In the genomic region with DNA sequence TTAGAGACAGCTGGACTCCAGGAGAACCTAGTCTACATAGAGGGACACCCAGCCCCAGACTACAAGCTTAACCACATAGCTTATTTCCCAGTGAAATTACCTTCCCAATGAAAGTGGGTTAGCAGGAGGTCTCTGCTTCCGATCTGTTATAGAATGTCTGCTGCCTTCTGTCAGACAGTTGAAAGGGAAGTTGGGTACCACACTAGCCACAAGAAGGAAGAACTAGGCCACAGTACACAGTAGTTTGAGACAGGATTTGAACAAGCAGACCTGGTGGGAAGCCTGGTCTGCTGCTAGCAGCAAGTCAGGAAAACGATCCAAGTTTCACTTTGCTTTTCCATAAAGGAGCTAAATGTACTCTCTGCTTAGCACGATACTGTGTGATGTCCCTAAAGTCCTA, we compare ENCODE assay signal across 24 mouse cellular contexts. TPM values are rescaled to one million over a fixed set of nuclear protein-coding genes. Genes with fewer than 3 reads are reported as not detected.
DNase-seq lines count a peak whose midpoint lies in the region; ATAC-seq and TF ChIP-seq lines count a peak whose summit lies in the region.
"Had no signal": no experiment of that assay in that cellular context is flagged by ENCODE, and none has a peak within 500 bp of the region (broad histone marks: within the 10 kb centered on the region; RNA-seq: fewer than 3 reads in every experiment).

No protein-coding gene starts in this region.

- peak; percentile 48 for DNase-seq in layer of hippocampus, adult 9-11 months
- no peak for DNase-seq in layer of hippocampus, adult 8-10 months (ENCODE audit: low spot score in 2 of 2)
- DNase-seq in 416B (ENCODE audit: low read depth), result peak; percentile 86
- no peak for DNase-seq in embryo, embryonic 10 days (ENCODE audit: low spot score)
- DNase-seq in heart, adult 11 months, result no peak
- no peak for DNase-seq in gastrocnemius, postnatal 4 days (ENCODE audit: low spot score in 2 of 2)
- DNase-seq: adrenal gland, postnatal 14 days; cerebellum, adult 18-20 months; cerebellum, postnatal 14 days; kidney, adult 8-10 months; kidney, postnatal 10 days; liver; lung, adult 2 months; lung, postnatal 10 days; retina, postnatal 1 day; right cerebral cortex, postnatal 25 days had no signal

- H3K4me2 ChIP-seq in myocyte (ENCODE audit: low read depth), result peak overlapping the region; percentile 27
- H3K4me2 ChIP-seq: forebrain, embryonic 13.5 days; heart, embryonic 15.5 days; hindbrain, embryonic 13.5 days; midbrain, embryonic 13.5 days had no signal

- no peak overlapping the region for H3ac ChIP-seq in myocyte (ENCODE audit: control insufficient read depth, insufficient read length)

- H3K36me3 ChIP-seq in myocyte (ENCODE audit: control insufficient read depth, insufficient read depth), result no peaks in the 10 kb centered on the region
- H3K36me3 ChIP-seq: heart, embryonic 10.5 days; heart, embryonic 15.5 days; hindbrain, embryonic 13.5 days; midbrain, embryonic 13.5 days had no signal

- TF ChIP-seq POLR2A in myocyte (IDR thresholded peaks at IDR 0.05; ENCODE audit: insufficient read length, low read depth), result no peak

- no peaks in the 10 kb centered on the region for H3K27me3 ChIP-seq in myocyte (ENCODE audit: control insufficient read depth, insufficient read depth, insufficient read length)
- H3K27me3 ChIP-seq: forebrain, embryonic 13.5 days; heart, embryonic 15.5 days; hindbrain, embryonic 13.5 days; midbrain, embryonic 13.5 days had no signal

- peak; percentile 65 for ATAC-seq in granulocyte monocyte progenitor cell, adult 5-6 weeks (replicated peaks; ENCODE audit: poor library complexity, severe bottlenecking)
- ATAC-seq: forebrain, embryonic 13.5 days; intestine, embryonic 16.5 days; midbrain, embryonic 13.5 days had no signal

- H3K4me3 ChIP-seq in myocyte, result no peak overlapping the region
- H3K4me3 ChIP-seq: forebrain, embryonic 13.5 days; heart, embryonic 10.5 days; heart, embryonic 15.5 days; hindbrain, embryonic 13.5 days; midbrain, embryonic 13.5 days had no signal

- H3K79me2 ChIP-seq in myocyte (ENCODE audit: control insufficient read depth, insufficient read depth), result no peaks in the 10 kb centered on the region

TF ChIP-seq in myocyte, 11 proteins besides CTCF, POLR2A, EP300 and RAD21:
- TF ChIP-seq TCF3 (IDR thresholded peaks at IDR 0.05; ENCODE audit: insufficient read length, low read depth), result no peak
- TF ChIP-seq SRF (IDR thresholded peaks at IDR 0.05; ENCODE audit: control insufficient read depth, insufficient read length, low read depth), result no peak
- TF ChIP-seq USF1 (IDR thresholded peaks at IDR 0.05; ENCODE audit: low read depth), result no peak
- TF ChIP-seq MYOG (IDR thresholded peaks at IDR 0.05; ENCODE audit: control insufficient read depth in 1 of 3, insufficient read depth in 1 of 3, insufficient read length in 2 of 3, low read depth in 2 of 3), result no peak
- no peak for TF ChIP-seq CEBPB (IDR thresholded peaks at IDR 0.05; ENCODE audit: insufficient read depth, poor library complexity, severe bottlenecking)
- no peak for TF ChIP-seq POLR2AphosphoS2 (IDR thresholded peaks at IDR 0.05; ENCODE audit: insufficient read length, low read depth)
- TF ChIP-seq REST (IDR thresholded peaks at IDR 0.05; ENCODE audit: insufficient read depth, insufficient read length), result no peak
- TF ChIP-seq E2F4 (IDR thresholded peaks at IDR 0.05; ENCODE audit: insufficient read depth), result no peak
- no peak for TF ChIP-seq TCF12 (IDR thresholded peaks at IDR 0.05; ENCODE audit: insufficient read depth, poor library complexity, severe bottlenecking)
- TF ChIP-seq MYOD1 (IDR thresholded peaks at IDR 0.05; ENCODE audit: control insufficient read depth in 1 of 3, insufficient read length in 2 of 3, low read depth in 2 of 3), result no peak
- no peak for TF ChIP-seq MAX (IDR thresholded peaks at IDR 0.05; ENCODE audit: low read depth)

RNA-seq across cellular contexts. Expression of a gene that starts 13.4 kb away (rescaled TPM):
- total RNA-seq in layer of hippocampus, adult 8-10 months (2022), result 10 to 100 TPM; 13.1 to 22.5 (median 17.3) TPM
- total RNA-seq in granulocyte monocyte progenitor cell, adult 5-6 weeks (2014; fragmentation: Nextera tagmentation), result 1.4 TPM in 1 of 2 replicates, not detected in the other
- total RNA-seq in granulocyte monocyte progenitor cell, adult 5-6 weeks (2017), result 1.4 and 1.6 TPM in 2 replicates
- polyA plus RNA-seq in myocyte (2012; fragmentation: generic; extraction: Trizol), result 15.9 TPM
- total RNA-seq in gastrocnemius, postnatal 4 days (2021), result 10 to 100 TPM; 79.3 to 83.4 TPM

Comparison
In these comparisons a context has a peak if more than half of its experiments do, and no peak if none do; other contexts are left out.
1. DNase-seq: peak in layer of hippocampus, adult 9-11 months (single experiment) and 416B (single experiment); none in layer of hippocampus, adult 8-10 months (0 of 2), embryo, embryonic 10 days (single experiment), heart, adult 11 months (single experiment) and gastrocnemius, postnatal 4 days (0 of 2).
2. RNA of a gene that starts 13.4 kb away (total RNA-seq): 79.3 to 83.4 TPM in gastrocnemius, postnatal 4 days and 13.1 to 22.5 TPM in layer of hippocampus, adult 8-10 months; 1.4 to 1.6 TPM in granulocyte monocyte progenitor cell, adult 5-6 weeks; every median in the first group is over 4 times any median in the second.